Mouse (Mus musculus) erythroblast, embryonic 14.5 days (primary cell): ENCODE measurements at regions not wholly inside any gene's neighbourhood (a gene's known extent, or its start where the extent isn't known, plus 50 kb on each side); places are given as distances from the start of the nearest gene placed in this dataset.

Experiments used
- H3K27me3 ChIP-seq: 2 replicates; pipeline ENCODE4 v1.6.1; 2012; ENCODE audit warnings: inconsistent platforms; ENCODE audit not compliant: control insufficient read depth
- H3K36me3 ChIP-seq: 2 replicates; pipeline ENCODE4 v1.6.1; 2012; ENCODE audit warnings: mild to moderate bottlenecking, inconsistent platforms; ENCODE audit not compliant: control insufficient read depth
- H3K4me1 ChIP-seq: 2 replicates; pipeline ENCODE4 v1.6.1; 2012; ENCODE audit warnings: inconsistent platforms; ENCODE audit not compliant: control insufficient read depth
- H3K4me3 ChIP-seq: replicated peaks from 2 replicates; pipeline ENCODE3; 2012; ENCODE audit warnings: moderate library complexity, mild to moderate bottlenecking, inconsistent platforms
- H3K9me3 ChIP-seq: 2 replicates; pipeline ENCODE4 v1.6.1; 2012; ENCODE audit warnings: low read length, inconsistent platforms, mixed read lengths; ENCODE audit not compliant: control insufficient read depth
- GATA1 ChIP-seq: IDR thresholded peaks from 2 replicates; pipeline ENCODE4 v1.6.1; 2012; ENCODE audit warnings: low read length, inconsistent platforms, mixed read lengths
- TAL1 ChIP-seq: IDR thresholded peaks from 3 replicates; pipeline ENCODE4 v1.6.1; 2012; ENCODE audit warnings: low read length, inconsistent platforms, mixed read lengths

GRCm38 (mm10) chr1:137847311-137847923 lies 328.1 kb downstream of the Ptprc start:
- Histone ChIP-seq H3K4me1 (no peaks in the 10 kb centered on the region), H3K27me3 (no peaks in the 10 kb centered on the region), H3K9me3 (no peaks in the 10 kb centered on the region), H3K36me3 (no peaks in the 10 kb centered on the region), H3K4me3 (no peak overlapping the region)
- TF ChIP-seq GATA1 (no peak), TAL1 (no peak)

- Histone ChIP-seq H3K27me3 (no peaks in the 10 kb centered on the region), H3K36me3 (no peaks in the 10 kb centered on the region), H3K9me3 (no peaks in the 10 kb centered on the region), H3K4me1 (no peaks in the 10 kb centered on the region), H3K4me3 (no peak overlapping the region)
- TF ChIP-seq TAL1 = no peak
- no peak for TF ChIP-seq GATA1
These were observed 328.7 kb downstream of the Ptprc start for GRCm38 (mm10) chr1:137846857-137847256.

- no peak overlapping the region for H3K4me3 ChIP-seq
These were observed 335.0 kb downstream of the Ptprc start for GRCm38 (mm10) chr1:137840531-137840930.

GRCm38 (mm10) chr1:137839703-137840102 lies 335.8 kb downstream of the Ptprc start:
- TF ChIP-seq GATA1 = no peak
- no peak for TF ChIP-seq TAL1
- Histone ChIP-seq H3K36me3 (no peaks in the 10 kb centered on the region), H3K4me1 (no peaks in the 10 kb centered on the region), H3K4me3 (no peak overlapping the region), H3K9me3 (no peaks in the 10 kb centered on the region), H3K27me3 (no peaks in the 10 kb centered on the region)

More at GRCm38 (mm10) chr1:137840531-137840930, 335.0 kb downstream of the Ptprc start:
- Histone ChIP-seq H3K27me3 (no peaks in the 10 kb centered on the region), H3K9me3 (no peaks in the 10 kb centered on the region), H3K4me1 (no peaks in the 10 kb centered on the region), H3K36me3 (no peaks in the 10 kb centered on the region)
- no peak for TF ChIP-seq GATA1
- no peak for TF ChIP-seq TAL1

GRCm38 (mm10) chr1:137839263-137839662 lies 336.2 kb downstream of the Ptprc start:
- Histone ChIP-seq H3K36me3 (no peaks in the 10 kb centered on the region), H3K4me3 (no peak overlapping the region), H3K4me1 (no peaks in the 10 kb centered on the region), H3K9me3 (no peaks in the 10 kb centered on the region), H3K27me3 (no peaks in the 10 kb centered on the region)
- TF ChIP-seq GATA1 = no peak
- no peak for TF ChIP-seq TAL1

- no peak overlapping the region for H3K4me3 ChIP-seq
- TF ChIP-seq TAL1 = no peak
- TF ChIP-seq GATA1 = no peak
These were observed 337.2 kb downstream of the Ptprc start for GRCm38 (mm10) chr1:137838357-137838756.

GRCm38 (mm10) chr1:137833535-137833934 lies 342.0 kb downstream of the Ptprc start:
- Histone ChIP-seq H3K27me3 (no peaks in the 10 kb centered on the region), H3K36me3 (no peaks in the 10 kb centered on the region), H3K4me3 (no peak overlapping the region), H3K9me3 (no peaks in the 10 kb centered on the region), H3K4me1 (no peaks in the 10 kb centered on the region)
- TF ChIP-seq GATA1 (no peak), TAL1 (no peak)

More at GRCm38 (mm10) chr1:137838357-137838756, 337.2 kb downstream of the Ptprc start:
- Histone ChIP-seq H3K4me1 (no peaks in the 10 kb centered on the region), H3K36me3 (no peaks in the 10 kb centered on the region), H3K27me3 (no peaks in the 10 kb centered on the region), H3K9me3 (no peaks in the 10 kb centered on the region)

GRCm38 (mm10) chr1:137831284-137831683 lies 344.2 kb downstream of the Ptprc start:
- Histone ChIP-seq H3K9me3 (no peaks in the 10 kb centered on the region), H3K27me3 (no peaks in the 10 kb centered on the region), H3K36me3 (no peaks in the 10 kb centered on the region), H3K4me1 (no peaks in the 10 kb centered on the region), H3K4me3 (no peak overlapping the region)
- TF ChIP-seq TAL1 = no peak

GRCm38 (mm10) chr1:137827379-137827778 lies 348.1 kb downstream of the Ptprc start:
- Histone ChIP-seq H3K4me3 (no peak overlapping the region), H3K4me1 (no peaks in the 10 kb centered on the region), H3K27me3 (no peaks in the 10 kb centered on the region), H3K36me3 (no peaks in the 10 kb centered on the region), H3K9me3 (no peaks in the 10 kb centered on the region)
- no peak for TF ChIP-seq TAL1
- no peak for TF ChIP-seq GATA1

- H3K4me3 ChIP-seq = no peak overlapping the region
- H3K4me1 ChIP-seq = no peaks in the 10 kb centered on the region
- TF ChIP-seq TAL1 = no peak
- TF ChIP-seq GATA1 = no peak
- H3K36me3 ChIP-seq = no peaks in the 10 kb centered on the region
- H3K9me3 ChIP-seq = no peaks in the 10 kb centered on the region
- H3K27me3 ChIP-seq = no peaks in the 10 kb centered on the region
These were observed 360.1 kb downstream of the Ptprc start for GRCm38 (mm10) chr1:137815401-137815888.
